Mouse (Mus musculus): ENCODE results near the gene Gmip.

GRCm38 (mm10) chr8:69861251-69861650 is 52.8 kb downstream of the Gmip start:
- TF ChIP-seq CTCF (IDR thresholded peaks at IDR 0.05) (no peak), EP300 (IDR thresholded peaks at IDR 0.05; ENCODE audit: insufficient read depth, low read depth, low read length) (no peak), POLR2A (IDR thresholded peaks at IDR 0.05; ENCODE audit: insufficient read depth, low read depth, low read length) (no peak)

All from heart, adult 2 months (tissue).